Mouse (Mus musculus) fibroblast of lung, adult 2 months (primary cell): ENCODE results near the gene Sirpa.

Experiments
- DNase-seq: peaks from one replicate; pipeline ENCODE4 v3.0.0-alpha.2; 2011; ENCODE audit warnings: low read depth

Gene Sirpa

DNA sequence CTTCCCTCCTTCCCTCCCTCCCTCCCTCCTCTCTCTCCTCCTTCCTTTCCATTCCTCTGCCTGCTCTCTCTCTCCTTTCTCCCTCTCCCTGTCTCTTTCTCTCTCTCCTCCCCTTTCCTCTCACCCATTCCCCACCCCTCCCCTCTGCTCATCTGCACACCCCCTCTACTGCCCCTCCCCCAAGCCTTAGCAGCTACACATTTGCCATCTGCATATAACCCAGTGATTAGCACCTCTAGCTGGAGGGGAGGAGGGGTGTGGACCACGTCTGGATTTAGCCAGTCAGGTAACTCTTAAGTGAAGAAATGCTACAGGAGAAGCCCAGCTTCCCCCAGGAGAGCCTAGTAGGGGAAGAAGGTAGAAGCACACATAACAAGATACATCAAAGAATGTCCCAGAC, 7.7 kb upstream of the Sirpa start:
- DNase-seq: no peak

DNA sequence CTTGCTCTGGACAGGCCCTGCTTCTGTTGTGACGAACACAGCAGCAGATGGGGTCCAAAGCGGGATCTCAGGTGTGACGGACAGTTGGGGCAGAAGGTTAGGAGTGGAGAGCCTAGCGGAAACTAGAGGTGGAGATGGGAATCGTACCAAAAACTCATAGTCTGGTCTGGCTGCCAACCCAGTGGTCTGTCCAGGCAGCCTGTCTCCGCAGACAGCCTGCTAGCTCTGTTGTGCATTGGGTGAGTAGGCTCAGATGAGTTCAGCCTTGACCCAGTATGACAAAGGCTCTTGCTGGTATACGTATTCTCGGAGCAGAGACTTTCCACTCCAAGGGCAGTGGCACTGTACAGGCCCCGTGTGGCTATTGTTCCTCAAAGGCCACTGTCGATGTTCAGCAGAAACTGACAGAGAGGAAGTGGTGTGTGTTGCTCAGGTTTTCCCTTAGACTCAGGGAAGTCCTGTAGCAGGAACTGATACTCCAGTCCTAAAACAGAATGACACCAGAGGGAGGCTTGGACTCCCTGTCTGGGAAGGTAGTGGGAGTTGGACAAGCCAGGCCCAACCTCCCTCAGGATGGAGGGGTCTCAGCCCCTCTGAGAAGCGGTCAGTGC, 6.6 kb upstream of the Sirpa start:
- DNase-seq: no peak

DNA sequence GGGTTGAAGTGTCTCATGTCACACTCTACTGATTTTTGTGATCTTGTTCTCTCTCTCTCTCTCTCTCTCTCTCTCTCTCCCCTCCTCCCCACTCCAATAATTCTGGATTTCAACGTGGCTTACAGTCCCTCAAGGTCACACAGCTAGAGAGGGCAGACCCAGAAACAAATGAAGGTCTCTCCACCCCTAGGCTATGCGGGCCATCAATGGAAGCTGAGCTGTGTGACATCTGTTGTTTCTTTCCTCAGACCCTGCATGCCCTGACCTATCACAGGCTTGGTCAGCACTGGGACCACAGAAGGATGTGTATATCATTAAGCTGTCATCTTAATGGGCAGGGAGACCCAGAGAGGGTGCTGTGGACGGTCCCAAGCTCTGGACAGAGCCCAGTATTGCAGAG, 5.4 kb upstream of the Sirpa start:
- DNase-seq: no peak

DNA sequence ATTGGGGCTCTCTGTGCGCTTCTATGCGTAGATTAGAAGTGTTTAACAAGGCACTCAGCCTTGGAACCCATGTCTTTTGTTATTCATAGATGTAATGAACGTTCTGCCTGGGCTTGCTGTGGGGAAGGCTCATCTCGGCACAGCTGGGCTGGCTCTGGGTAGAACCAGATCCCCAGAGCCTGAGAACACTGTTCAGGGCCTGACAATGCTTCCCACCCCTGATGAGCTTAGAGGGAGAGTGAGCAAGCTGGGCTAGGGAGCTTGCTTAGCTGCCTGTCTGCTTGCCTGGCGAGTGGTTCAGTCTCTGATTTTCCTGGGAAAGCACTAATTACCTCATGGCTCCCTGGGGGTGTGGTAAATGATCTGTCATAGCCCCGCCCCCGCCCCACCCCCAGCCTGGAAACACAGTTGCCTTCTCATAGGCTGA, 4.8 kb upstream of the Sirpa start:
- no peak for DNase-seq

DNA sequence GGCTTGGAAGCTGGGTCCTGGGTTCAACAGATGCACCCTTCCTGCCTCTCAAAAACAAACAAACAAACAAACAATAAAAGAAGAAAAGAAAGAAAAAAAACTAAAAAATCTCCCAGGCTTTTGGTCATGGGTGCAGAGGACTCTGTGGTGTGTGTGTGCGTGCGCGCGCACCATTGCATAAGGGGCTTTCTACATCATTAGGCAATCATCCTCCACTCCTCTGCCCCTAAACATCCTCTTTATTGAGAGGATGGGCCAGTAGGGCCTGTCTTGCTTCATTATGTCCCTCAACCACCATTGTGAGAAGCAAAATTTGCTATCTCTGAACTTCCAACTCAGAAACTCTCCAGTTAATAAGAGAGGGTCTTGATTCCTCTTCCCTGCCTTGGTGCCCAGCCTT, 738 bp upstream of the Sirpa start:
- no peak for DNase-seq

DNA sequence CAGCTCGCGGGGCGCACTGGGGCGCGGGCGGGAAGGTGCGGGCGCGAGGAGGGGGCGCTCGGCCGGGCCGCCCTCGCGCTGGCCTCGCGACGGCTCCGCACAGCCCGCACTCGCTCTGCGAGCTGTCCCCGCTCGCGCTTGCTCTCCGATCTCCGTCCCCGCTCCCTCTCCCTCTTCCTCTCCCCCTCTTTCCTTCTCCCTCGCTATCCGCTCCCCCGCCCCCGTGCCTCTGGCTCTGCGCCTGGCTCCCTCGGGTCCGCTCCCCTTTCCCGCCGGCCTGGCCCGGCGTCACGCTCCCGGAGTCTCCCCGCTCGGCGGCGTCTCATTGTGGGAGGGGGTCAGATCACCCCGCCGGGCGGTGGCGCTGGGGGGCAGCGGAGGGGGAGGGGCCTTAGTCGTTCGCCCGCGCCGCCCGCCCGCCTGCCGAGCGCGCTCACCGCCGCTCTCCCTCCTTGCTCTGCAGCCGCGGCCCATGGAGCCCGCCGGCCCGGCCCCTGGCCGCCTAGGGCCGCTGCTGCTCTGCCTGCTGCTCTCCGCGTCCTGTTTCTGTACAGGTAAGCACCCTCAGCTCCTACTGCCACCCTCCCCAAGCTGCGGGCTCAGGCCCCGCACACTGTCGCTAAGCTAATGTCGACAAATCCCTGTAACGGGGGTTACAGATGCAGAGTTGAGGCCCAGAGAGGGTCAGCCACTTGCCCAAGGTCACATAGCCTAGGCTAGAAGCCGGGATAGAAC, 673 bp downstream of the Sirpa start:
- no peak for DNase-seq

DNA sequence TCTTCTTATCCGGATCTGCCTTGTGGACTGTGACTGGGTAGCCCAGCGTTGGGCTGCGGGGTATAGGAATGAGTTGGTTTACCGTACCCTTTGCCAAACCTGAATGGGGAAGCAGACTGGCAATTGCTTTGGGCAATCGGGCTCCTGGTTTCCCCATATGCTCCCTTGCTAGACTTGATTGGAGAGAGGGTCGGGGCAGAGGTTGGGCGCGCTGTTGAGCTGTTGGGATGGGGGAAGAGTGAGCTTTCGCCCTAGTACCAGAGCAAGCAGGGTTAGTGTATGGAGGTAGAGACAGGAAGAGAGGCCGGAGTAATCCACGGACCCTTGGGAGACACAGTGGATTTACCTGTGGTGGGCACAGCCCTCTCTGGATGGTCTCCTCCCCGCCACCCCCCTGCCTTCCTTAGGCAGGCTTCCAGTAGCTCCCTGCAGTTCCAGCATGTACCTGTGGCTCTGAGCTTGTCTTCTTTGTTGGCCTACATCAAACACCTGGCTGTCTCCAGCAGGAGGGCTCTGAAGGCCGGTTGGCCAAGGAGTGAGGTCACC, 1.3 kb downstream of the Sirpa start:
- DNase-seq: no peak

DNA sequence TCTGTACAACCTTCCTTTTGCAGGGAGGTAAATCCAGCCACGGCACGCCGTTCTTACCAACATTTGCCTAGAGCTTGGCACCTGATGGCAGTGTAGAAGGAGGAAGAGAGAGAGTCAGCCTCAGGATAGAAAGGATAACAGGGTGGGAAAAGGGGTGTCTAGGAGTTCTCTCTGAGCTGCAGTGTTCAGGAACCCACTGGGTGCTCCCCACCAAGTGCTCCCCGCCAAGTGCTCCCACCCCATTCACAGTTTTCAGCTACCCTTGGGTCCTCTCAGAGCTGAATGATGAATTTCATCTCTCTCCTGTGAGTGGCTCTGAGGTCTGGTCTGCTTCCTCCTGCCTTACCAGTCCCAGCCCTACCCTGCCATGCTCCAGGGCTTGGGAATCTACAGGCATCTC, 1.9 kb downstream of the Sirpa start:
- no peak for DNase-seq

DNA sequence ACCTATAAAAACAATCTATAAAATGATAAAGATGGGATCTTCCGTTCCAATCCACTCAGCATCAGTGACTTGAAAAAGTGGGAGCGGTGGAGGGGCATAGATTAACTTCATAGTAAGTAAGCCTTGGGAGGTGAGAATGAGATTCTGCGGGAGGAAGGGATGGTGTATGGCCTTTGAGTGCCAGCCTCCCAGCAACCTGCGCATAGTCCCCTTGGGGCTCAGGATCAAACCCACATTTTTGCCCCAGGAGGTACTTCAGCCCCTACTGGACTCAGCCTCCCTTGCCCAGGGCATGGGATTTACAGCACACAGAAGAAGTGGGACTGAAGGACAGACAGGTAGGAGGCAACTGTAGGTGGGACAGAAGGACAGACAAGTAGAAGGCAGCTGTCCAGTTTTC, 2.6 kb downstream of the Sirpa start:
- DNase-seq: no peak

DNA sequence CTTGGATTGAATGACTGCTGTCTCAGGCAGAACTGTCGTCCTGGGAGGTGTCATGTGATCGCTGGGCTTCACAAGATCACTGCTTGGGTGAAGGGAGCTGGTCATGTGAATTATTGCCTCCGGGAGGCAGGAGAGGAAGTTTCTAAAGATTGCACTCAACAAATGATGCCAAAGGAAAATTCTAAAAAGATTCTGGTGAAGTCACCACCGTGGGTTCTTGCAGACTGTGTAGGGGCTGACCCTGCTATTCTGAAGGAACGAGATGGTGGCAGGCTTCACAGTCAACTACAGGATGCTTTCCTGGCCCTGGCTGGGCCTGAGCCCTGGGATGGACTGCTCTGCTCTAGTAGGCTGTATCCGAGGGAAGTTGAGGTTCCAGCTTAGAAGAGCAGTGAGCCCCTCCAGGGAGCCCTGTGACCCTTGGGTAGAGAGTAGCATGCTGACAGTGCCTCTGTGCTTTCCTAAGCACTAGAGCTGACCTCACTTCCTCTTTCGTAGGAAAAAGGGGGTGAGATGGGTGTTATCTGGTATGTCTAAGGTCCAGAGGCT, 3.1 kb downstream of the Sirpa start:
- no peak for DNase-seq

DNA sequence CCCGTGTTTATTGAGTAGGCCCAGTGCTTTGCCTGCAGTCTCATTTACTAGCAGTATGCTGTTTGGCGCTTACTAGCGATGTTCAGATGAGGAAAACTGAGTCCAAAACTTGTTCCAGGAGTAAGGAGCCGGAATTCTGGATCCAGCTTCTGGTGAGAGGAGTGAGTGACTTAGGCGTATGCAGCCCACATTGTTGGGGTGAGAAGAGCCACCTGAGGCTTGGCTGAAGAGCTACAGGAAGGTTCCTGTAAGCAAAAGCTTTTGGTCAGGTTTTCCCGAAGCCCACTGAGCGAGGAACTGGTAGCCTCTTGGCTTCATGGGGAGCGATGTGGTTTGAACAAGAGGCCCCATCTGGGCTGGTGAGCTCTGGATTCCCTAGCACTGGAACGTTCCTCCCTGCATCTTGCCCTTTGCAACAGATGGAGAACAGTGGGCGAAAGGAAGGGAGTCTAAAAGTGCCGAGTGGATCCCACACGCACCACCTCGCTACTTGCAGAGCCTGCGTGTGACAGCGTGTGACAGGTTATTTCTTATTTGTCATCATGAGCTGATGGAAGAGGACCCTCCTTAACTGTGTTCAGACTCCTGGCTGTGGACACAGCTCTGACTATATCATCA, 4.0 kb downstream of the Sirpa start:
- no peak for DNase-seq

DNA sequence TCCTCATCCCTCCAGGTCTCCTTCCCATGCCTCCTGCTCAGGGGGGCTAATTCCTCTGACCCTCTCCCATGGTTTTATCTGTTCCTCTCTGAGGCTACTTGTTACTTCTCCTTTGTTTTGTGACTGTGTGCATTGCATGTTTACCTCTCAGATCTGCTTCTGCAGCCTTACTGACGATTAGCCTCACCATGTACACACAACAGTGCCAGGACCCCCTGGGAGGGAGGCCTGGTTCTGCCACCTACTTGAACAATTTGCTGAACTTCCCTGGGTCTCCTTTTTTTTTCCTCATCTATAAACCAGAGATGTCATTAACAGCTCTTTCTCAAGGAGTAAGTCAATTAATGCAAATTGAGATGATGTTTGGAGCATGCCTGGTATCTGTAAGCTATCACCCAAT, 4.9 kb downstream of the Sirpa start:
- DNase-seq: no peak

DNA sequence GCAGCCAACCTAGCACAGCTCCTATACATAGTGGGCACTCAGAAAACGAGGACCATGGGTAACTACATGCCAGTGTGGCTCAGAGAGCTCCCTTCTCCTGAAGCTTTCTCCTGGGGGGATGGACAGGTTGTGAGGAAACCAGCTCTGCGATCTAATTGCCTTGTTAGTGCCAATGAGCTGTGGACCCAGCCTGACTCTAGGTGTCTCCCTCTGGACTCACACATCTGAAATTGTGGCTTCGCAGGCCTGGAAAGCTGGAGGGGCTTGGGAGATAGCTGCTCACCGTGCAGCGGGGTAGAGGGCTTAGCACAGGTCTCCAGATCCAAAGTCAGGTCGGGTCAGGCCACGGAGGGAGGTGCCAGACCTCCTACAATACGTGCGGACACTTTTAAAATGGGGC, 5.5 kb downstream of the Sirpa start:
- DNase-seq: no peak

DNA sequence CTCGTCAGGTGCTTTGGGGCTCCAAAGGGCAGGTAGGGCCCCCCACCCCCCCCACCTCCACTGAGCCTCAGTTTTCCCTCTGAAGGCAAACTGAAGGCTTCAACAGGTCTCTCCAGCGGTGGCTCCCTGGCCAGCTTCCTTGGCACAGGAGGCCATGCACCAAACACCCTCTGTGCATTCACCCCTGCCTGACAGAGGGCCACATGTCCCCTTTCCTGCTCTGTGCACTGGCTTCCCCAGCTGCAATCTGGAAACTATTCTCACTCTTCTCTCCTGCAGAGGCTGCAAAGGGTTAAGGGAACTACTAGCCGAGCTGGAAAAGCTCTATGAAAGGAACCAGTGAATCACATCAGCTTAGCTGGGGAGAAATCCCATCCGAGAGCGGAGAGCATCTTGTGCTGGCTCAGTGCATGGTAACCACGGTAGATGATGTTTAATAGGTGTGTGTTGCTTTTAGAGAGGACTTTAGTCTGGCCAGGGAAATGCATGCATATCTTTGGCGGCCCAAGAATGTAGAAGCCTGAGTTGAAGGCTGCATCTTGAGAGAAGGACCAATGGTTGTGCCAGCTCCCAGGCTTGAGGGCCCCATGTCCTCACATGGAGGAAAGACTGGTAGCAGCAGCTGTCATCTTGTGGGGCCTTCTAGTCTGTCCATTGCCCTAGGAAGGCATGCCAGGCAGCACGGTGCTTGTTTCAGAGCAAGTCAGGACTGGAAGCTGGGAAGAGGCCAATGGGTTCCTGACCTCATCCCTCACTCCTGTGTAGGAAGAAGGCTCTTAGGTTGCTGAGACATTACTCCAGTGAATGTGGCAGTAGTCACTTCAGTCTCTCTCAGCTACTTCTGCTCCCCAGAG, 6.8 kb downstream of the Sirpa start:
- DNase-seq: no peak

DNA sequence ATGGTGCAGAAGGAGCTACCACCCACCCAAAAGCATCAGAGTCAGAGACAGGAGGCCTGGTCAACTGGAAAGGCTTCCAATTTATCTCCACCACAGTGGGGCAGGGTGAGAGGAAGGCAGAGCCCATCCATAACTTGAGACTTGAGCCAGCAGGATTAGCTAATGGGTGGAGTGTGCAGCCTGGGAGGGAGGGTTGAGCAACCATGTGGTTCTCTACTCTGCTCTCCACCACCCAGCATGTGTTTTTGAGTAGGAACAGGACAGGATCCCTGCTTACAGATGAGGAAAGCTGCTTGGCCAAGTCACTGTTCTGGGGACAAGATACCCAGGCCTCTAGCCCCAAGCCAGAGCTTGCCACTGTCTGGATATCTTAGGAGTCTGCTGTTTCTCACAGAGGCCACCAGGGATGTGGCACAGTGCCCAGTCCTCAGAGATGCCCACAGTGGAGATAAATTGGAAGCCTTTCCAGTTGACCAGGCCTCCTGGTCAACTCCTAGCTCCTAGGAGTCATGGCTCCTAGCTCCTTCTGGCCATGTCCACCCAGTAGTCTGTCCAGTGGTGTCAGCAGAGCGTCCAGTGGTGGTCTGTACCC, 8.5 kb downstream of the Sirpa start:
- no peak for DNase-seq

DNA sequence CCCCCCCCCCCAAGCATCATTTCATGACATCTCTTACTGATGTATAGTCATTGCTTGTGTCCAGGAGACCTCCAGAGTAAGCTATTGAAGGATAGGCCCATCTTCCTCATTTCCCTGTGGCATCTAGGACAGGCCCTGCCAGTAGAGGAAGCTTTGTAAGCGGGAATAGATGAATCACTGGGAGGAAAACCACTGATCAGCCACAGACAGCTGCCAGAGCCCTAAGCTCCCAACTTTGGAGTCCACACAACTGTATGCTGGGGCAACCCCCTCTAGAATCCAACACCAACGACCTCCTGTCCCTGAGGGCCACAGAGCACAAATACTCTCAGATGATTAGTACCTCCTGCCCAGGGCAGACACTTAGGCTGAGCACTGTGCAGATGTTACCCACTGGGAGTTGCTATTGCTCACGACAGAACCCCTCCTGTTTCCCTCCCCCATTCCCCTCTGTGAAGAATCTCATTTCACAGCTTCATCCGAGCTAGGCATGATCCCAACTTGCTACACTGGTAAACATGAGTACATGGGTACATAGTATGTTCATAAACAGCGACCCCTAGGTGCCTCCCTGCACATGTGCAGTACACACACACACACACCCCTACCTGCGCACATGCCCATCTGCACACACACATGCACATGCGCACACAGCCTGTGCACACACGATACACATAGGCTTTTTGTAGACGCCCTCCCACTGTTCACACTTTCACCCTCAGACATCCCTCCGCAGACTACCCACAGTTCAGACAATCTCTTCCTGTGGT, 9.4 kb downstream of the Sirpa start:
- no peak for DNase-seq

DNA sequence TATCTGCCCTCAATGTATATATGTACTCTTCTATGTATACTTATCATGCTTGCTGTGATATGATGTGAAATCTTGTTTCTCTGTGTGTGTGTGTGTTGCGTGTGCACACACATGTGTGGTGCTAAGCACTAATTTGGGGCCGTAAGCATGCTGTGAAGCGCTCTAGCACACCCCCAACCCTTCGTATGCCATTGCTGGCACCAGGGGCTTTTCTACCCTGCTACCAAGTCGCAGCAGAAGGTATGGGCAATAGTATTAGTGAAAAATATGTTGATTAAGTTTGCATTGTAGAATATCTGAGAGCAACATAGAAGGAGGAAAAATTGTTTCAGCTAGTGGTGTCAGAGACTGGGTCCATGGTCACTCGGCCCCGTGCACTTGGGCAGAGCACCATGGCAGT, 10.2 kb downstream of the Sirpa start:
- no peak for DNase-seq

DNA sequence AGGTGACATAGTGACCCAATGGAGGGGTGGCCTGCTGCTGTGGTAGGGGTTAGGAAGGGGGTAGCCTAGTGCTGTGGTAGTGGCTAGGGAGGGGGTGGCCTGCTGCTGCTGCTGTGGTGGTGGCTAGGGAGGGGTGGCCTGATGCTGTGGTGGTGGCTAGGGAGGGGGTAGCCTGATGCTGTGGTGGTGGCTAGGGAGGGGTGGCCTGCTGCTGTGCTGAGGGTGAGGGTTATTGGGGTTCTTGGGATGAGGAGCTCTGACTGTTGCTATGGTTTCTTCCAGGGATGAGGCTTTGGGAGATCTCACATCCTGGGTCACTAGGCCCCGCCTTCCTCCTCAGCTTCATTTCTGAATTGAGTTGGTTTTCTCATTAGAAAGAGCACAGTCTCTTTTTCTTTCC, 10.9 kb downstream of the Sirpa start:
- DNase-seq: no peak

DNA sequence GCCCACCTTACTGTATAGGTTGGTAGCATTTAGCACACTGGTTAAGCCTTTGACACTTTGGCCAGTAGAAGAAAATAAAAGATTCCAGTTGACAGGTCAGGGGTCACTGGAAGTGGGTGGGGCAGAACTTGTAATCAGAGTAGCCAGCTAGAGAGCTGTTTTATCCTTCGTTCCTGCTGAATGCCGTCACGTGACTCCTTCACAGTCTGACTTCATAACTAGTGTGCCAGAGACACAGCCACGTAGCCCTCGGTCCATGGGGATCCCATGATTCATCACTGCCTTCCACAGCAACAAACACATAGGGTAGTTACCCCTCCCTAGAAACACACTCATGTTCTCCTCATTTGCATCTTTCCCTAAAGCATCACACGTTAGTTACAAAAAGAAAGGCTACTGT, 11.4 kb downstream of the Sirpa start:
- DNase-seq: no peak

DNA sequence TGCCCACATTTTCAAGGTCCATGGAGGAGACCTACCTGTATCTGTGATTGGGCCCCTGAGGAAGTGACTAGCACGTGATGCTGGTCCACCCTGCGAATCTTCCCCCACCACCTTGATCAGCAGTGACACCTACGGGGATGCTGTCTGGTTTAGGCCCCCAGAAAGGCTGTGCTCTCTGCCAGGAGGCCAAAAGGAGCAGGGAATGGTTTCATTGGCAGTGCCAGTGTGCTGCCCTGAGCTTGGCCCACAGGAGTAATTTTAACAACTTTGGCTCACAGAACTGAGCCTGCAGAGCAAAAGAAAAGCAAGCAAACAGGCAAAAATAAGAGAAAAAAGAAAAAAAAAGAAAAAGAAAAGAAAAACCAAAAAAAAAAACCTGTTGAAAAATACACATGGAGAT, 13.2 kb downstream of the Sirpa start:
- no peak for DNase-seq

DNA sequence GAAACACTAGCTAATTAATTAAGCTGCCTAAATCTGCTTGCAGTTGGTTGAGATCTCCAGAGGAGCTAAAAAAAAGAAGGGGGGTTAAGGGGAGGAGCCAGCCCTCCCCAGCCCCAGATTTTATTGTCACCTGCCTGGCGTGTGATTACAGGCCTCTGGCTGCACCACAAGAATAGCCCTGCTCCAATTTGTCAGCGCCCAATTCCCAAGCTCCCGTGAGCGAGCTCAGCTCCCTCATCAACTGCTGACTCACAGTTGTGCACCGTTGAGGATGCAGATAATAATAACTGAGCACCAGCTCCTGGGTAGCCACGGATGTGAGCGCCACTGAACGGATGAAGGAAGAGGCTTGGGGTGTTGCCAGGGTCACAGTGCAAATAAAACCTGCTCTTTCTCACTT, 13.6 kb downstream of the Sirpa start:
- DNase-seq: no peak
